Mouse (Mus musculus) cerebellum, postnatal 10 days (tissue): ENCODE results near the gene Wdfy4.
A peak's percentile ranks its signal among the peaks of the same experiment; 100 is the strongest.

Source experiments
- DNase-seq, 2 experiments: peaks; one replicate each; pipeline ENCODE4 v3.0.0; 2021; ENCODE audit warnings: mixed read lengths in 2 of 2

The Wdfy4 gene

DNA sequence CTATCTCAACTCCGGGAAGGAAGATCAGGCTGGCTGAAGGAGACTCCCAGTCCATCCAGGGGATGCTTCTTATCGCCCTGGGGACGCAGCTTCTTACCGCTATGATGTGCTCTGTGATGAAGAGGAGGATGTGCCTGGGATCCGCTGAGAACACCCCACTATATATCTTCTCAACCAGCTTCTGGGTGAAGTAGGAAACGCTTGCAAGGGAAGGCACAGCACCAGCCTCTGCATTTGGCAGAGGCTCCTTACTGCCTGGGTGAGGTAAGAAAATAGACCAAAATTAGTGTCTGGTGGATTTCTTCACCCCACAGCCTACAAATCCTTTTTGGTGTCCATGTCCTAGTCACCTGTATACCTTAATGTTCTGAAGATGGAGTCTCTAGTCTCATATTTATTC lies 107.2 kb downstream of the Wdfy4 start:
- no peak for DNase-seq

DNA sequence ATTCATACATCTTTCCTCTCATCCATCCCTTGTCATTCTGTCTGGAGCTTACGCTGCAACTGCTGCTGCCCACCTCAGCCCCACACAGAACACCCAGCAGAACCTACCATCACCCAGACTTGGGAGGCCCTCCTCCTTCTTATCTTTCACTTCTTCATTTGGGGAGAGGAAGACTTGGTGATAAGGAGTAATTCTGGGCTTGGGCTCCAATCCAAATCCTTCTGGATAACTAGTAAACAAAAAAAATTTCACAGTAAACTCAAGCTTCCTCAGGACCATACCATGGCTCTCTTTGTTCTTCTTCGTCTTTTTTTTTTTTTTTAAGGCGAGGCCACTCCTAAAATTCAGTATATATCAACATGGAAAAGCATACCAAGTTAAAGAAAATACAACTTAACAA lies 112.0 kb downstream of the Wdfy4 start:
- no peak for DNase-seq

DNA sequence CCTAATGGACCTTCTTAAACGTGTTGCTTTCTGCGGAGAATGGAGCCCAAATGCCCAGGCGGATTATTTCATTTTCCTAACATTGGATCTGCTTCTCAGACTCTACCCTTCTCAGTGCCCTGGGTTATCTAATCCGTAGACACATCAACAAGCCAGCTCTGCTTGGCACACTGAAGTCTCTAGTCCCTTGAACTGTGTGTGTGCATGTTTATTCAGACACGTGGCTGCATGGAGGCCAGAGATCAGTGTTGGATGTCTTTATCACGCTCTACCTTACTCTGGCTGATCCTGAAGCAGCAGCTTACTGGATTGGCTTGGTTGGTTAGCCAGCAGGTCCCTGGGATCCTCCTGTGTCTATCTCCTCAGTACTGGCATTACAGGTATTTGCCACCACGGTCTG lies 113.0 kb downstream of the Wdfy4 start:
- DNase-seq: no peak

DNA sequence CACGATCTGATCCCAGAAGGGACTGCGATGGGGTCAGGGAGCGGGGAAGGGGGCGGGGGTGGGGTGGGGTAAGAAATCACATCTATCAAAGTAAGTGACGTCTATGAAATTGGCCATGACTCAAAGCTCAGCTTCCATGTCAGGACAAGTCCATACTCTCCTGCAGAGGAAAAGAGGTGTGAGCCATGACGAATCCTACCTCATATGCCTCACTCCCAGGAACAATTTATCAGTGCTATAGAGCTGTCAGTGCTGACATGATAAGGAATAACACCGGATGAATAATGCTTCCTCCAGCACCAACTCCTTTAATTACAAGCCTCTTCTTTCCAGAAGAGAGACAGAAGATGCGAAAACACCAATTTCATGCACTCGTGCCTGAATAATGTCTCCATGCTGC lies 117.6 kb downstream of the Wdfy4 start:
- DNase-seq: no peak

DNA sequence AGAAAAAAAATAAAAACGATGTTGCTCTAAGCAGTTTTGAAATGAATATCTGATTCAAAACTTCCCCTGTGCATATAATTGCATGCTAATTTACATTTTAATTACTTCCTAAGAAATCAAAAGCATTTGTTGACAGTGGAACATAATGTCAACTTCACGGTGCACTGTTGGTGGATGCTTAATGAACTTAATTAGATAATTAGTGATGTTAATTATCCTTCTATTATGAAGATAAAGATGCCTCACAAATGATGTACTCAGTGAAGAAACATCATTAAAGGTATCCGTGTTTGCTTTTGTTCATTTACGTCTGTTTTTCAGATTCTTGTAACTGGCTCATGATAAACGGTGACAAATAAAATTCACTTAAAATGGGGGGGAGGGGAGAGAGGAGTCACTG lies 122.3 kb downstream of the Wdfy4 start:
- no peak for DNase-seq

DNA sequence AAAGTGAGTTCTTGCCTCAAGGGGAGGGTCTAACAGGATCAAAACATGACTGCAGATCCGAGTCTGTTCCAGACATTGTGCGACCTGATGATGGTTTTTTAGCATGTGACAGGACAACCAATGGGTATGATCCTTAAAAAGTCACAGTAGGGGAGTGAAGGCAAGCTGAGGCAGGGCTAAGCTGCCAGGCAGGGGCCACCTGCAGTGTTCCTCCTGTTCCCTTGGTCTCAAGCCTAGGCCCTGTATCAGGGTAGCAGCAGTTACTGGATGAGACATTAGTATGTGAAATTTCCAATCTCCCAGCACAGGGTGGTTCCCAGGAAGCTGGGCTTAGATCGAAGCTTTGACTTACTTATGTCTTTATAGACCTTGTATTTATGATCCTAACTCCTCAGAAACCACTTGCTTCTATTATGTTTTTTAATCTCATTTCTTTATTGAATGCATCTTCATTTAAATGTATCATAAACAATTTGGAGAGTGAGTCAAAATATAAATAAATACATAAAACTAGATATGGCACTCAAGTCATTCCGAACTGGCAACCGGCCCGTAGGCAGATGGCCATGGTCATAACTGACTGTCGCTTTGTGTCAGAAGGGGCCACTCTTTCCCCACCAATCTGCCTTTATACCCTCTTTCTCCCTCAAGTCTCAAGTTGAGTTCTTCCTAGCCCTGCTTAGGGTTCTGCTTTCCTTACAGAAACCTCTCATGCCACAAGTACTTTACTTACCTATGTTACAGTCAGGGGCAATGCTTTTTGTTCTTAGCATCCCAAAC lies 126.2 kb downstream of the Wdfy4 start:
- peak; percentile 86 to 87 for DNase-seq

DNA sequence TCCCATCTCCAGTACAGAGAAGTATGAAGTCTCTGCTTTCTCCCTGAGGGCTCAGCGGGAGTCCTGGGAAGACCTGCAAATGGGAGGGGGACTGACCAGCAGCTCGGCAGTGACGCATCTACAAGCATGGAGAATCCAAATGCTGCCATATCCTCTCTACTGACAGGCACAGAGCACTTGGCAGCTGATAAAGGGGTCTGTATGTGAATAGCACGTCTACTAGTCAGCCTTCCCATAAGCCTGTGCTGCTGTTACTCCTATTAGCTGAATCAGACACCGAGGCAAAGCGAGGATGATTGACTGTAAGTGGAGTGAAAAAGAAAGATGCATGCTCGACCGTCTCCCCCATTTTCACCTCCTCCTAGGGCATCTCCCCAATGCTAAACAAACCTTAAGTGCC lies 131.9 kb downstream of the Wdfy4 start:
- DNase-seq: no peak

DNA sequence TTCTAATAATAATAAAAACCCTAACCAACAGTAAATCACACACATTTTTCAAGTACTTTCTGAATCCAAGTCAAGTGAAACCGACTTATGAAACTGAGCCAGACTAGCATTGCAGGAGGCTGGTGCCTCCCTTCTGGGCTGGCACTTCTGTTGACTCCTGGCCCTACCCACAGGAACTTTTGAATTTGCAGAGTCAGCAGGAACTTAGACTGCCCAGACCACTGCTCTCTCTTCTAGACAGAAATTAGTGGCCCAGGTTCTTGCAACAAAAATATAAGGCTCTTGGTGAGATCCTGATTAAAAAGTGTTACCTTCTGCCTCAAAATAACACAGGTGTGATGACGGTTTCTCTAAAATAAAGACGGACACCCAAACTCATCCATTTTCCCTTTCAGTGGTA lies 140.1 kb downstream of the Wdfy4 start:
- DNase-seq: no peak

DNA sequence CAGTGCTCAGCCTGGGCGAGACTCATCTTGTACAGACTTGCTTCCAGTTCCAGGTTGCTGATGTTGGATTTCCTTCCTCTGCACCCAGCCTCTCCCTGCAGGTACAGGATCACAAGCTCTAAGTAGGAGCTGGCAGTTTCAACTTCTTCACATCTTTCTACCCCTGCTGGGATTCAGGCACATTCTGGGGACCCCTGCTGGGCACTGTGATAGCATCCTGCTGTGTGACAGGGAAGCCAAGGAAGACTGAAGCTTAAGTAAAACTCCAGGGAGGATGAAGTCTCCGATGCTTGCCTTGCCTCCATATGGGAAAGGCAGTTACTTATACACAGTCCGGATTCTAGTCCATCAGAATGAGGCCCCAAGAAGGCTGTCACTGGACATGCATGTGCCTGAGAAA lies 148.5 kb downstream of the Wdfy4 start:
- no peak for DNase-seq

DNA sequence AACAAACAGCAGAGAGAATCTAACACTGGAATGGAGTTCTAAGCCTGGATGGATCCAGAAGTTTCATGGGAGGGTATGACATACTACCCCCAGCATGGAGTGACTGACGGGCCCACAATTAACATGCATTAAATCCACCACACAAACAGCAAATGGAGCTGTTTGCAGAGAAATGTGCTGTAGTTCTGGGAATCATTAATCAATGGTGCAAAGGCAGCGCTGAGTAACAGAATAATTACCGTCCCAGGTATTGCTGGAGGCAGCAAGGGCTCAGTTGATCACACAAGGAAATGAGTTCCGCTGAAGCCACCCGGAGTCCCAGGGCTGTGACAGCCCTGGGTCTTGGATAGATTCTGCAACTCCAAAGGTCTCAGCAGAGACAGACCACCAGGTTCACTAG lies 149.9 kb downstream of the Wdfy4 start:
- no peak for DNase-seq

DNA sequence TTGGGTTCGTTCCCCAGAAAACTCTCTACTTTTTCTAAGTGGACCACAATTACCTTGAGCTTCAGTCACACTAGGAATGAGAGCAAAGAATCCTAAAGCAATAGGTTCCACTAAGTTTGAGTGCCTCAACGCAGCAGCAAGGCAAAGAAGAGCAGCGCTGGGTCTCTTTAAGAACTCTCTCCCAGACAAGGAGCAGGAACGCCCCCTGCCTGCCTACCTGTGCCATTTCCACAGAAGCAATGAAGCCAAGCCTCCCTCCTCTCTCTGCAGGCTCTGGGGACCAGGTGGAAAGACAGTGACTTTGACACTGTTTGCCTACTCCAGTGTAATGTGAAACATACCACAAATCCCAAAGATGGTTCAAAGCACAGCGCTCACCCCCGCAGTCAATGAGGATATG lies 151.9 kb downstream of the Wdfy4 start:
- peak; percentile 73 to 77 for DNase-seq

DNA sequence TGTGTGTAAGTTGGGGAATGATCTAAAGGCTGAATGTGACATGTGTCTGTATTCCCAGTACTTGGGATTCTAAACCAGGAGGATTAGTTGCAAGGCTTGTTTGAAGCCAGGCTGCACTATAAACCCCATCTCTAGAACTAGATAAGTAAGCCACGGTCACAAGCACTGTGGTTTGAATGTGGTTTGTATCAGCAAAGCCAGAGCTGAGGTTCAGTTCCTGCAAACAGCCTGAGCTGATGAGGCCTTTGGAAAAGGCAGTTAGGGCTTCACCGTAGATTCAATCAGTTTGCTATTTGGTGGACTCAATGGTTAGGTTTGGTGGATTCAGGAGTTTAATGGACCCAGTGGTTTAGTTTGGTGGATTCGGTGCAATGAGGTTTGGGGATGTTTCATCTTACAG lies 154.5 kb downstream of the Wdfy4 start:
- DNase-seq: no peak

DNA sequence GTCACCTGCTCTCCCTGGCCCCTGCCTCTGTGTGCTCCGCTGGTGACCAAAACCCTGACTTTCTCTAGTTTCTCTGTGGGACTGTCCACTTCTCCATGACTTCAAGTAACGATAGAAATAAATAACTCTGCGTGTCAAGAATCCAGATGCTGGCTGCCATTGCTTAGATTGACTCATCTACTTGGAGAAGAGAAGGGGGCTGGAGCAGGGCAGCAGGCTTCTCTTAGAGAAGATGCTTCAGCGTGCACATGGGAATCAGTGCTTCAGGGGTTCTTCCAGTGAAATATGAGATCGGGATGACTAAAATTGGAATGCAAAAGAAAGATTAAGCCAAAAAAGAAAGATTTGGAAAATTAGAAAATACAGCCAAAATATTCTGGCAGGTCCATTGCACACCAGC lies 165.7 kb downstream of the Wdfy4 start:
- DNase-seq: no peak

DNA sequence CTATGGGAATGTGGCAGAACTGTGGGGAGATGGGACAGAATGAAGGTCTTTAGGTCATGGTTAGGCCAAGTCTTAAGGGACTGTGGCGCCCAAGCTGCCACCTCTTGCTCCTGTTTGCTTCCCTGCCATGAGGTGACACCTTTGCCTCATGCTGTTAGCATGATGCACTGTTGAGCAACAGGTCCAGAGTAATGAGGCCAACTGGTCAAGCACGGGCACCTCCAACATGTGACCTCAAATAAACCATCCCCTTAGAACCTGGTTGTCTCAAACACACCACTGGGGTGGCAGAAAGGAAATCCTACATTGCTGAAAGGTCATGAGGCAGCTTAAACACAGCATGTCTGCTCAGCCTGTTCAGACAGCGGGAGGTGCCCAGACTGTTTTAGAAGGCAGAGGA lies 166.3 kb downstream of the Wdfy4 start:
- DNase-seq: no peak

DNA sequence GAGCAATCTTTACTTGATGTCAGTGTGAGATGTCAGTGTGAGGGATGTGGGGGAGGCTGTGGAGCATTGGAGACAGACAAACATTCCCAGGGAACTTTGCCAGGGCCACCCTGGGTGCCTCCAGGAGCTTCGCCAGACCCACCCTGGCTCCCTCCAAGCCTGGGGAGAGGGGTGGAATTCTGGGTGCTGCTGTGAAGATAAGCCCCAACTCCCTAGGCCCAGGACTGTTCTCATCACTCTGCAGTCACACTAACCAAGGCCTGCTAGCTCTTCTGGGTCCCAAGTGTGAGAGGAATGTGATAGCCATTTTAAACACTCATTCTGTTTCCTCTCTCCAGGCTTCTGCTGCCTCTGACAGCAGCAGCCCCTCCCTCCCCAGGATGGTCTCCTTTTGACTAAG lies 177.7 kb downstream of the Wdfy4 start:
- no peak for DNase-seq

DNA sequence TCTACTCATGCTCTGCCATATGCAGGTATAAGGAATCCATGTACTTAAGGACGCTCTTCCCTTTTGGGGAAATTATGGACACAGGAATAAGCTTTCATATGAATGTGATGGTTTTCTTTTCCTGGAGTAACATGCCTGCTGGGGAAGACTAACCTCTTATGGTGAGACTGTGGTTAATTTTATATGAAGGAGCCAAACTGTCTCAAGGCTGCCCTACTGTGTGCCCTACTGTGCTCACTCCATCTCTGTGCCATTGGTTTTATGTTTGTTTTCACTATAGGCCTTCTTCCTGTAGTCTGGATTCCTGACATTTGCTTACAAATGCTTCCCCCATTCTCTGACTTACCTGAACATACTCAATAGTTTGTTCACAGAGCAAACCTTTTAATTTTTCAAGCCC lies 180.2 kb downstream of the Wdfy4 start:
- no peak for DNase-seq

DNA sequence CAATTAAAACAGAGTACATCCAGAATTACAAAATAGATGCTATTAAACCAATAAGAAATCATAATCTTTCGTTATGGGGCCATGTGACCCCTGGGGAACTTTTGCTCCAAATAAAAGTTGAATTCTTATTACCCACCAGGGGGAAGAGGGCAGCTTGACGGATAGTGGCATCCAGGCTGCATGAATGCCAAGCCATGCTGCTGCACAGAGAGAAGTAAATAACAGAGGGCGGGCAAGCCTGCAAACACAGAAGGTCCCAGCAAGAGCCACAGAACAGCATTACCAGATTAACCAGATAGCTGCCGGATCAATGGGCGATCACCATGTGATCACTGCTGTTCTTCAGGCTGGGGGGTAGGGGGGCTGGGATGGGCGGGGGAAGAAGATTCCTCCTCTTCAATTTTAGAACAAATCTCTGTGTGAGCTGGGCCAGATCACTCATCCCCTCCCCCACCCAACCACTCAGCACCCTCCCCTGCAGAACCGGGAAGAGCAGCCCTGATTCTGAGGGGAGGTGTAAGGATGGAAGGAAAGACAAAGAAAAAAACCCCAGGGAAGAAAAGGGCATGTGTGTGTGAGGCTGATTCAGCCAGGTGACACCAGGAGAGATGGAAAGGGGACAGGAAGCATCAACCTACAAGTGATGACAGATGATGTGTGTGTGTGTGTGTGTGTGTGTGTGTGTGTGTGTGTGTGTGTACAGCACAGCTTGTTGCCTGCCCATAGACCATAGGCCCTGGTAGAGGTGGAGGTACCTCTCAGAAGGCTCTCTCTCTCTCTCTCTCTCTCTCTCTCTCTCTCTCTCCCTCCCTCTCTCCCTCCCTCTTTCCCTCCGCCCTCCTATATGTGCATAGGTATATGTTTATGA lies 185.0 kb downstream of the Wdfy4 start:
- DNase-seq: peak; percentile 57 to 68

DNA sequence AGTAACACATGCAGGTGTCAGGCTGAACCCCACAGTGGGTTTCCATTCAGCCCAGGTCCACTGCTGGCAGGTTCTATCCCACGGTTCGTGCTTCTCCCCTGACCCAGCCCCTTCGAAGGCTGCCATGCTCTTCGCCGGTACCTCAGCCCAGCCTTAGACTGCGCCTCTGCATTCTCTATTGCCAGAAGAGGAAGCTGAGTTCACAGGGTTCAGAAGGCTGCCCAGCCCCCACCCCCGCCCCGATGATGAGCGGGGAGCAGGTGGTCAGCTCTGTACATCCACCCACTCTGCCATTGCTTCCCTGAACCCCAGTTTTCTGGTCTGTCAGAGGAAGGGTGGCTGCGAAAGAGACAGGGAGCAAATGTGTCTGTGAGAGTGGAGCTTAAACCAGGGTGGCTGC lies 185.8 kb downstream of the Wdfy4 start:
- DNase-seq: no peak

DNA sequence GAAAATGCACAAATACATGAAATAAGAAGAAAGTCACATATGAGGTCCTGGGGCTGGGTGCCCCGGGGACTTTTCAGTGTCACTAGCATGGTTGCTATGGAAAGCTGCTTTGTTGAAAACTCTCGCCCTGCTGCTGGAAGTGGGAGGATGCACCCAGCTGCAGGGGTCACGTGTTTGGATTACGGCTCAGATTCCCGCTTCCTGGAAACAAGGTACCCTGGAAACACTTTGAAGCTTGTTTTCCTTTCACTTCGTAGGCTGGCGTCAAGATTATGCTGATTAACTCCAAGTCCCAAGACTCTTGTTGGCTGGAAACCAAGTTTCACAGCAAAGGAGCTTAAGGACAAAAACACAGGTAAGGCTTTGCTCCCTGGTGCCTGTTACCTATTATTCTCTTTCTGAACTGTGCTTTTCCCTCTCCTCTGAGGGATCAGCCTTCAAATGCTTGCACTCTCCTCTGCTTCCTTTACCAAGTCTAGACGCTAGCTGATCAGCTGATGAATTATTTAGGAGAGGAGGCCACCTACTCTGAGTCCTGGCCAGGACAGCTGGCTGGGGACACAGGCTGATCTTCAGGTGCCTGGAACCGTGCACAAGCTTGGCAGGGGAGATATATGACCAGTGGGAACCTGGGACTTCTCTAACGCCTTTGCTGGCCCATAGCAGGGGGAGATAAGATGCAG lies 190.2 kb downstream of the Wdfy4 start:
- DNase-seq: no peak

DNA sequence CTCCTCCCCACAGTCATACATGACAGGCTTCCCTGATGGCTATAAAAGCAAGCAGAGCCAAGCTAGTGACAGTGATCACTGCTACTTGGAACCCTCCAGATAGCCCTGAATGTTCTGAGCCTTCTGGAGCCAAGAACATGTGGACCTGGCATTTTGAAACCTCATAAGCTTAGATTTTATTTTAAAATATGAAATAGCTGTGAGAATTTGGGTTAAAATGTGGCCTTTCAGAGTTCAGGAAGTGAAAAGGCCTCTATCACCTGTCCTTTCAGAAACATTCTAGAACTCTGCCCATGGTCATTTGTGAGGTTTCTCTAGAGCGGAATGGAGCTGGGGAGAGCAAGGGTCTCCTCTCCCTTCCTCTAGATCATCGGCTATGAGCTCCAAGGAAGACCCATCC lies 194.2 kb downstream of the Wdfy4 start, which contains the start of gene Lrrc18:
TSS of gene Lrrc18 (plus strand) at position 301 of the 400 bp plus-strand sequence.
- no peak for DNase-seq

DNA sequence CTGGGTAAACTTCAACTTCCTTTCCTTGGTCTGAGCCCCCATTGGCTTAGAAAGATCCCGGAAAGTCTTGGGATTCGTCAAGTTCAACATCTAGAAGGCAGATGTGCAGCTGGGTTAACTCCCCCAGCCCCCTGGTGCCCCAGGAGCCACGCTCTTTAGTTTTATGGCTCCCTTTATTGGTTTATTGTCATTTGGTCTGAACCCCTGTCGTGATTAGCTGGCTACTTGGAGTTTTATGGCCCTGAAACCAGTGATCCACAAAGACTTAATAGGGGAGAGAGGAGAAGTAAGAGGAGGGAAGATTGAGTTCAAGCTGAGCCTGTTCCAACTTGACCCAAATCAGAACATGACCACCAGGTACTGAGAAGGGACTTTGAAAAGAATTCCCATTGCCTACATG lies 198.6 kb downstream of the Wdfy4 start:
- no peak for DNase-seq

DNA sequence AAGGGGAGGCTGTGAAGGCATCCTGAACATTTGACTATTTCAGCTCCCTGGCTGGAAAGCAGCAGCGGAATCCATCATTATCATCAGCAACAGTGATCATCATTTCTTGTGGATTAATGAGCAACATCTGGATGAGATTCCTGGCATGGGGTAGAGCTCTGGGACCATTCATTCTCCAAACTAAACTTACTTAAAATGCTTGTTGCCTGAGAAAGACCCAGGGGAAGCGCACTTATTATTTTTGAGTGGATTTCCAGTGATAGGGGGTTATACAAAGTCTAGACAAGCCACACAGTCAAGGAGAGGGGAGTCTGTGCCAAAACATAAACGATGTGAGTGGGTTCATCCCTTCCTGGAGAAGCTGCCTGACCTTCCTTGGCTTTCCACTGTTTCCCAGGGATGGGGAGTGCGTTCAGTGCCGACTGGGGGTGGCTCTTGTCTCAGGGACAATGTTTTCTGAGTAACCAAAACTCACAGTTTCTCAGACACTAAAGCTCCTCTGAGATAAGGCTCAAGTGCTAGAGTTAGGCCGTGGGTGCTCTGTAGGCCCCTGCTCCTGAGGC lies 201.1 kb downstream of the Wdfy4 start:
- no peak for DNase-seq

DNA sequence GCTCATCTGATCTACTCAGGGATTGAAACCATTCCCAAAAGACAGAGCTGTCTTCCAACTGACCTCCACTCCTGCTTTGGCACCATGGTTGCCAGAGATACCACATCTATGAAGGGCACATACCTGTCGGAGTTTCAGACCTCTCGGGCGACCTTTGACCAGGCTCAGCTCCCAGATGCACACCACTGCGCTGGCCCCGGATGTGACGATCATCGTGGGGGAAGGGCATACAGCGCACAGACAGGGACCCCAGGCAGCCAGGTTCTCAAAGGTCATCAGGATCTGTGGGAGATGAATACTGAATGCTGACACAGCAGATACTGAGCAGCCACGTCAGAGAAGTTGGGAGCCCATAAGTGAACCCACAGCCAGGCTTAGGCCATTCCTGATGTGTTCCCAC lies 214.6 kb downstream of the Wdfy4 start:
- no peak for DNase-seq
